Mouse (Mus musculus) kidney, adult 2 months (tissue): ENCODE measurements at regions not wholly inside any gene's neighbourhood (a gene's known extent, or its start where the extent isn't known, plus 50 kb on each side); places are given as distances from the start of the nearest gene placed in this dataset.

Experiments used
- CTCF ChIP-seq: fragments of 200-500 bp; conservative IDR thresholded peaks from 2 replicates; pipeline ENCODE4 v1.5.1; 2011; ENCODE audit warnings: low read depth, mild to moderate bottlenecking, control low read depth, low read length, moderate library complexity, mixed read lengths; ENCODE audit not compliant: insufficient read depth, insufficient read length
- POLR2A ChIP-seq: fragments of 200-500 bp; IDR thresholded peaks from one replicate; pipeline ENCODE4 v1.6.1; 2011; ENCODE audit warnings: low read depth, low read length, control low read depth

DNA sequence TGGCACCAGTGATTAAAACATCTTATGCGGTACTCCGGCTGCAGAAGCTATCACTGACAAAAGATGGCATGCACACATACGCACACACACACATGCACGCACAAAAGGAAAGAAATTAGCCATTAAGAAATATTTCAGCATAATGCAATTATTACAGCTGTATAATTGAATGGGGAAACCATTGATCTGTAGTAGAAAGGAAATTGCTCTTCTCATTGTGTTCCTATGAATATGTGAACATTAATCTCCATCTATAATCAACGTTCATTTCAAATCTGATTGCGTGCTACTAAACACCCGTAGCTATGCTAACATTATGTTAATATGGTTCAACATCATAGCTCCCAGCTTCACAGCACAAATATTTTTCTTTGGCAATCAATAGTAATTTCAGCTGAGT lies 347.2 kb downstream of the Gm826 start:
- TF ChIP-seq CTCF (no peak), POLR2A (no peak)
